Mouse (Mus musculus) neural tube, embryonic 14.5 days (tissue): Measurements from ENCODE around the gene Olfr583. TPM values are rescaled to one million over a fixed set of nuclear protein-coding genes. Genes with fewer than 3 reads are reported as not detected.

ENCODE experiments used
- ATAC-seq: fragments of 200-750 bp; cut with Nextera tagmentation; 2 replicates; pipeline ENCODE4 v1.8.0; 2017; ENCODE audit warnings: low read depth, mild to moderate bottlenecking, moderate TSS enrichment, moderate library complexity
- H3K27ac ChIP-seq: fragments of 300-500 bp; sonication (generic); 2 replicates; pipeline ENCODE4 v1.5.1; 2014; ENCODE audit warnings: low read depth, mild to moderate bottlenecking, control low read depth, low read length, moderate library complexity, mixed read lengths
- H3K27me3 ChIP-seq: fragments of 300-500 bp; sonication (generic); 2 replicates; pipeline ENCODE4 v1.6.1; 2014; ENCODE audit warnings: low read length; ENCODE audit not compliant: control insufficient read depth, insufficient read depth
- H3K36me3 ChIP-seq: fragments of 300-500 bp; sonication (generic); 2 replicates; pipeline ENCODE4 v1.6.1; 2014; ENCODE audit warnings: low read length, mixed read lengths; ENCODE audit not compliant: control insufficient read depth, insufficient read depth
- H3K4me1 ChIP-seq: fragments of 300-500 bp; sonication (generic); 2 replicates; pipeline ENCODE4 v1.6.1; 2014; ENCODE audit warnings: low read length; ENCODE audit not compliant: control insufficient read depth, insufficient read depth
- H3K4me2 ChIP-seq: fragments of 300-500 bp; sonication (generic); 2 replicates; pipeline ENCODE4 v1.6.1; 2014; ENCODE audit warnings: mild to moderate bottlenecking, low read depth, low read length, control low read depth
- H3K4me3 ChIP-seq: fragments of 300-500 bp; sonication (generic); 2 replicates; pipeline ENCODE4 v1.5.1; 2014; ENCODE audit warnings: low read depth, low read length, control low read depth, mixed read lengths
- H3K9ac ChIP-seq: fragments of 300-500 bp; sonication (generic); replicated peaks from 2 replicates; pipeline ENCODE4 v1.6.1; 2014; ENCODE audit warnings: low read depth, mild to moderate bottlenecking, control low read depth, low read length, mixed read lengths
- H3K9me3 ChIP-seq: fragments of 300-500 bp; sonication (generic); 2 replicates; pipeline ENCODE4 v1.6.1; 2016; ENCODE audit warnings: low read length; ENCODE audit not compliant: control insufficient read depth
- WGBS: fragments of 180-500 bp; shearing (Covaris S2); extraction: QIAGEN DNeasy Blood & Tissue Kit; methylation state at CpG from one replicate; pipeline ENCODE4 v1.1.7; 2014; 5-methylcytosine and 5-hydroxymethylcytosine counted together
- polyA plus RNA-seq: library from polyadenylated mRNA; unstranded; fragments of >200 nt; fragmentation: Nextera tagmentation; extraction: Ambion mirVana; gene quantifications from 2 replicates; pipeline ENCODE4 v1.2.1, GENCODE M21; 2014

Gene Olfr583
- not detected in 2 replicates for polyA plus RNA-seq

DNA sequence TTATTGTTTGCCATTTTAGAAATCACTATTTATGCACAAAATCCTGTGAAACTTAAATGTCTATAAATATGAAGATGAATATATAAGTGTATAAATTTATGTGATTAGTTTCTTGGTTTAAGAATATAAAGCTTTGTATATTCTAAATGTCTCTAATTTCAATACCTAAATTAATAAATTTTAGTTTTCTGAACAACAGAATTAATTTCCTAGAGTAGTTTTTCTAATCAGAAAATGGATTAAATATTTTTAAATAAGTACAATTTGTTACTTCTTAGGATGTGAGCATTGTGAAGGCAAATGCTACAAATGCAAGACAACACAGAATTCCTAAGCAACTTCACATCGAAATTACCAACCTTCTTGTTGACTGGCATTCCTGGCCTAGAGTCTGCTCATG lies at the start of gene Olfr583:
Gene Olfr583 (plus strand): TSS at position 301 of the 400 bp plus-strand sequence.
- Histone ChIP-seq H3K4me3 (no peak within 1 kb of the TSS), H3K9ac (no peak within 1 kb of the TSS), H3K36me3 (no peaks in the 10 kb centered on the region), H3K9me3 (no peaks in the 10 kb centered on the region), H3K4me1 (no peaks in the 10 kb centered on the region), H3K27ac (no peak within 1 kb of the TSS), H3K27me3 (no peaks in the 10 kb centered on the region), H3K4me2 (no peak within 1 kb of the TSS)
- WGBS = 98% methylated on average over 1 of the region's 1 CpGs
- no peak for ATAC-seq

GRCm38 (mm10) chr7:103037724-103038123 lies 13.4 kb upstream of the Olfr583 start, which contains the start of gene Olfr582:
Gene Olfr582, plus strand, starts transcription at chr7:103038024.
- no peak within 1 kb of the TSS for H3K27ac ChIP-seq
- H3K9ac ChIP-seq = no peak within 1 kb of the TSS
- no peaks in the 10 kb centered on the region for H3K36me3 ChIP-seq
- H3K27me3 ChIP-seq = no peaks in the 10 kb centered on the region
- H3K9me3 ChIP-seq = no peaks in the 10 kb centered on the region
- no peak within 1 kb of the TSS for H3K4me3 ChIP-seq
- ATAC-seq = no peak
- H3K4me2 ChIP-seq = no peak within 1 kb of the TSS
- no peaks in the 10 kb centered on the region for H3K4me1 ChIP-seq

DNA sequence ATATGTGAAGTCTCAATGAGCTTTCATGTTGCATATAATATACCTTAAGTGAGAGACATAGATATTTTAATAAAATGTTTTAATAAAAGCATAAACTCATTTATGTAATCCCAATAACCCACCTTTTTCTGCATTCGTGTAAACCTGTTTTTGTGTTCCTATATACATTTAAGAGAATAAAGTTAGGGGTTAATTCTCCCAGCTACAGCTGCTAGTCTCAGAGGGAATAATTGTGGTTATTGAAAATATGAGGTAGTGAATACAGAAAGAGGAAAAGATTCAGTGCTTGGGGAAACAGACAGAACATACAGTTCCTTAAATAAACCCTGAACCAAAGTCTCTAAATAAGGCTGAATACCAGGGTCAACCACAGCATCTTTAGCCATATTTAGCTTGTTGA lies 30.5 kb downstream of the Olfr583 start, which contains the start of gene Olfr584:
Gene Olfr584 (plus strand): TSS at position 301 of the 400 bp plus-strand sequence.
- Histone ChIP-seq H3K9me3 (no peaks in the 10 kb centered on the region; the same call in 1 of the 2 replicates), H3K27me3 (no peaks in the 10 kb centered on the region), H3K27ac (no peak within 1 kb of the TSS), H3K4me1 (no peaks in the 10 kb centered on the region), H3K4me2 (no peak within 1 kb of the TSS), H3K36me3 (no peaks in the 10 kb centered on the region), H3K4me3 (no peak within 1 kb of the TSS), H3K9ac (no peak within 1 kb of the TSS)
- ATAC-seq = no peak
- whole genome bisulfite sequencing = 85% methylated on average over 1 of the region's 1 CpGs

DNA sequence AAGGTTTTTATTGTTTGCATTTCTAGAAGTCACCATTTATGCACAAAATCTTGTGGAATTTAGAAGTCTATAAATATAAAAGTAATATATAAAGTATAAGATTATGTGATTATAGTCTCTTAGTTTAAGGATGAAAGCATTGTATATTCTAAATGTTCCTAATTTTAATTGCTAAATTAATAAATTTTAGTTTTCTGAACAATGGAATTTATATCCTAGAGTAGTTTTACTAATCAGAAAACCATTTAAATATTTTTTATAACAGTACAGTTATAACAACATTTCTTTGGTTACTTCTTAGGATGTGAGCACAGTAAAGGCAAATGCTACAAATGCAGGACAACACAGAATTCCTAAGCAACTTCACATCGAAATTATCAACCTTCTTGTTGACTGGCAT lies 46.3 kb downstream of the Olfr583 start, which contains the start of gene Olfr585:
Gene Olfr585 (plus strand): TSS at position 301 of the 400 bp plus-strand sequence.
- Histone ChIP-seq H3K4me2 (no peak within 1 kb of the TSS), H3K27me3 (no peaks in the 10 kb centered on the region), H3K9me3 (no peaks in the 10 kb centered on the region), H3K4me1 (no peaks in the 10 kb centered on the region), H3K9ac (no peak within 1 kb of the TSS), H3K36me3 (no peaks in the 10 kb centered on the region), H3K27ac (no peak within 1 kb of the TSS), H3K4me3 (no peak within 1 kb of the TSS)
- no peak for ATAC-seq
- WGBS = 93% methylated on average over 1 of the region's 1 CpGs

Other genes starting within 250 kb of the Olfr583 start
- not detected in 2 replicates for gene Olfr564, start 247.8 kb upstream of the Olfr583 start, polyA plus RNA-seq
- not detected in 2 replicates for gene Olfr566, start 192.5 kb upstream of the Olfr583 start, polyA plus RNA-seq
- not detected in 2 replicates for gene Olfr568, start 174.2 kb upstream of the Olfr583 start, polyA plus RNA-seq
- gene Olfr569, start 160.4 kb upstream of the Olfr583 start, polyA plus RNA-seq = not detected in 2 replicates
- not detected in 2 replicates for gene Olfr570, start 156.7 kb upstream of the Olfr583 start, polyA plus RNA-seq
- 0.18 TPM in 1 of 2 replicates, not detected in the other for gene Olfr571, start 133.8 kb upstream of the Olfr583 start, polyA plus RNA-seq
- not detected in 2 replicates for gene Olfr572, start 126.9 kb upstream of the Olfr583 start, polyA plus RNA-seq
- gene Olfr573-ps1, start 108.7 kb upstream of the Olfr583 start, polyA plus RNA-seq = not detected in 2 replicates
- not detected in 2 replicates for gene Olfr574, start 102.8 kb upstream of the Olfr583 start, polyA plus RNA-seq
- gene Olfr575, start 92.5 kb upstream of the Olfr583 start, polyA plus RNA-seq = not detected in 2 replicates
- not detected in 2 replicates for gene Olfr576, start 88.6 kb upstream of the Olfr583 start, polyA plus RNA-seq
- not detected in 2 replicates for gene Olfr577, start 75.4 kb upstream of the Olfr583 start, polyA plus RNA-seq
- not detected in 2 replicates for gene Olfr578, start 62.0 kb upstream of the Olfr583 start, polyA plus RNA-seq
- gene Olfr582, start 13.3 kb upstream of the Olfr583 start, polyA plus RNA-seq = not detected in 2 replicates
- not detected in 2 replicates for gene Olfr584, start 30.6 kb downstream of the Olfr583 start, polyA plus RNA-seq
- not detected in 2 replicates for gene Olfr585, start 46.4 kb downstream of the Olfr583 start, polyA plus RNA-seq
- not detected in 2 replicates for gene Olfr586, start 74.3 kb downstream of the Olfr583 start, polyA plus RNA-seq
- gene Olfr588-ps1, start 89.6 kb downstream of the Olfr583 start, polyA plus RNA-seq = not detected in 2 replicates
- not detected in 2 replicates for gene Olfr589, start 105.1 kb downstream of the Olfr583 start, polyA plus RNA-seq
- gene Olfr591, start 127.0 kb downstream of the Olfr583 start, polyA plus RNA-seq = not detected in 2 replicates
- not detected in 2 replicates for gene Olfr592, start 133.5 kb downstream of the Olfr583 start, polyA plus RNA-seq
- not detected in 2 replicates for gene Olfr593, start 160.6 kb downstream of the Olfr583 start, polyA plus RNA-seq
- gene Olfr594, start 165.7 kb downstream of the Olfr583 start, polyA plus RNA-seq = not detected in 2 replicates
- not detected in 2 replicates for gene Usp17ld, start 201.2 kb downstream of the Olfr583 start, polyA plus RNA-seq